Mouse (Mus musculus) heart, adult 11 months (tissue): ENCODE measurements around the gene Mrps17.
A peak's percentile ranks its signal among the peaks of the same experiment; 100 is the strongest.
"Not testable (repeated sequence)": the region's sequence is repeated elsewhere in the genome, so short reads cannot be mapped to it uniquely, and the experiment has no call there.

Experiments used
- DNase-seq: peaks from one replicate; pipeline ENCODE4 v3.0.0; 2022

The Mrps17 gene

GRCm38 (mm10) chr5:129715326-129715861 is at the start of gene Mrps17:
Mrps17 (plus strand) TSS chr5:129715497.
- DNase-seq: peak; percentile 99

DNA sequence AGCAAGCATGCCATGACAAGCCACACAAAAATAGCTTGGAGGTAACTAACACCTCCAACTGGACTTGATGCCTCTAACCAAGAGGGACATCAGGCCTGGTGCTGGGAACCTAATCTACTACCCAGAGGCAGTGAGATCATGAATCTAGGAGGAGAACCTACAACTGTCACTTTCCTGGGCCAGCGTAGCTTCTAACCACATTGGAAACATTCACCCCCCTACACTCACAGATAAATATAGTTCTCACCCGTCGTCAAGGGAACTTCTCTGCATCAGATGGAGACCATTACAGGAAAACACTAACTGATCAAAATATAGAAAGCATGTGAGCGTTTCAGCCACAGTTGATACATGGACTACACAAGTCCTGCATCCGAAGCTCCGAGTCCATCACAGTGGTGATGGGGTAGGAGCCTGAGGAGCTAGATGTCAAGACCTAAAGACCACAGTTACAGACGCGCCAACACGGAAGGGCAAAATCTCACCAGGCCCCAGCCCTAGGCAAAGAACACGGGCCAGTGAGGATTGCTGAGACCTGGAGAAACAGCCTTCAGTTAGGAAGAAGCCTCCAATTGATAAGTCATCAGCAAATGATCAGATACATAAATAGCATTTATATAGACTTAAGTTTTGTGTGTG is 48.9 kb upstream of the Mrps17 start:
- DNase-seq: peak; percentile 88

GRCm38 (mm10) chr5:129667851-129668250 is 47.4 kb upstream of the Mrps17 start:
- peak; percentile 17 for DNase-seq

GRCm38 (mm10) chr5:129669453-129670035 is 45.8 kb upstream of the Mrps17 start:
- peak; percentile 82 for DNase-seq

GRCm38 (mm10) chr5:129670036-129670458 is 45.2 kb upstream of the Mrps17 start, which contains the start of gene Zfp11:
Zfp11 (minus strand) TSS chr5:129670099.
- peak; percentile 98 for DNase-seq

DNA sequence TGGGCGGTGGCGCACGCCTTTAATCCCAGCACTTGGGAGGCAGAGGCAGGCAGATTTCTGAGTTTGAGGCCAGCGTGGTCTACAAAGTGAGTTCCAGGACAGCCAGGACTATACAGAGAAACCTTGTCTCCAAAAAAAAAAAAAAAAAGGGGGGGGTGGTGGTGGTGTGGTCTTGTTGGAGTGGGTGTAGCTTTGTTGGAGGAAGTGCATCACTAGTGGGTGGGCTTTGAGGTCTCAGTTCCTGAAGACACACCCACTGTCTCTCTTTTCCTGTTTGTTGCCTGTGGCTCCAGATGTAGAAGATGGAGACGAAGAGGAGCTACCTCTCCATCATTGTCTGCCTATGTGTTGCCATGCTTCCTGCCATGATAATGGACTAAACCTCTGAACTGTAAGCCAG is 30.2 kb upstream of the Mrps17 start:
- not testable (repeated sequence) for DNase-seq

GRCm38 (mm10) chr5:129687621-129688020 is 27.7 kb upstream of the Mrps17 start:
- no peak for DNase-seq

DNA sequence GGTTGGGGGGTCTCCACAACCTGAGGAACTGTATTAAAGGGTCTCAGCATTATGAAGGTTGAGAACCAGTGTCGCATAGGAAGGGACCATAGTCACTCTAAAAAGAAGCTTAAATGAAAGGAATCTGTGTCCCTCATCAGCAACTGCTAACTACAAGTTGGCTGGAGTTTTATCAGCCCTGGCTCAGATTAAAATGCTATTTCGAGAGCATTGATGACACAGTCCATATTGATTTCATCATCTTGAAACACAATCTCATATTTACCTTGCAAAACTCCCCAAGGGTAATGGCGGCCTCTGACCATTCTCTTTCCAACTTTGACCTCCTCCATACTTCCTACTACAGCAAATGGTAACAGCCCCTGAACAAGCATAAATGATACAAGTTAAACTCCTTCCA is 24.8 kb upstream of the Mrps17 start:
- peak; percentile 34 for DNase-seq

- no peak for DNase-seq
These were observed 14.8 kb upstream of the Mrps17 start for GRCm38 (mm10) chr5:129700506-129700905.

- DNase-seq: no peak
These were observed 13.6 kb upstream of the Mrps17 start for GRCm38 (mm10) chr5:129701706-129702105.

DNA sequence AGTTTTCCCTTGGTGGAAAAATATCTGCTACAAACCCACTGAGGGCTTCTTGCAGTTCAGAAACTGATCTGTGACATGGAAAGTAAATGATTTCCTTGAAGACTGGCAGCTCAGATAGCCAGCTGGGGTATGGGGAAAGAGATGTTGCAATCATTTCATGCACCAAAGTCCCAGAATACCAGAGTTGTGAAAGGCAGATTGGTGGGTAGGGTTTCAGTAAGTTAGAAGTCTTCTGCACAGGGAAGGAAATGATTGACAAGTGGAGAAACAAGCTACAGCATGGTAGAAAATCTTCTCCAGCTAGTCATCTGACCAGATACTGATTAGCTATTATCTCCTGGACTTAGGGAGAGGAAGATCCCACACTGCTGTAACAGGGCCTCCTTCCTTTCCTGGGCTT is 11.9 kb upstream of the Mrps17 start:
- no peak for DNase-seq

- no peak for DNase-seq
These were observed 6.9 kb upstream of the Mrps17 start, which contains the start of gene Sept14 for GRCm38 (mm10) chr5:129708412-129708811. Sept14 (minus strand) TSS chr5:129708512.

DNA sequence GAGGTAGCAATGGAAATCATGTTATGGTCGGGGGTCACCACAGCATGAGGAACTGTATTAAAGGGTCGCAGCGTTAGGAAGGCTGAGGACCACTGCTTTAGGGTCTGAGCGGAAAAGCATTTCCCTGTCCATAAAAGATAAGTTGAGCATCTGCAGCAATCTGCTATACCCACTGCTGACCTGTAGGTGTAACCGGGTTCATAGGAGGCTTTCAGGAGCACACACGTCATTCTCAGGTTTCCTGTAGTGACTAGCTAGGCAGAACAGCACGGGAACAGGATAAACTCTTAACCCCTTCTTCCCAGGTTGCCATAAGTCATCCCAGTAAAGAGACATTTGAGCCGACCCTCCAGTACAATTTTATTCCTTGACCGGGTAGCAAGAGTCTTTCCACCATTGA is 1.7 kb downstream of the Mrps17 start:
- DNase-seq: no peak

DNA sequence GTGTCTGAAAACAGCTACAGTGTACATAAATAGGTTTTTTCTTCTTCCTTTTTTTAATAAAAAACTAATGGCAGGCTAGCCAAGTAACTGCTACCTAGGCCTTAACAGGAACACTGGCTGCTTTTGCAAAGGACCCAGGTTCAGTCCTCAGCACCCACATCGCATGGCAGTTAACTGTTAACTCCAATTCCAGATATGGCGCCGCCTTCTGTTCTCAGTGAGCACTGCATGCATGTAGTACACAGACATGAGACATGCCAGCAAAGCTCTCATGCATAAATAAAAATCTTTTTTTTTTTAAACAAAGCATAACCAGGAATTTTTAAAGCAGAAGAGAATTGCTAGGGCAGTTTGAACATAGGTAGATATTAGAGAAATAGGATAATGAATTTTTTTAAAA is 4.9 kb downstream of the Mrps17 start:
- no peak for DNase-seq

DNA sequence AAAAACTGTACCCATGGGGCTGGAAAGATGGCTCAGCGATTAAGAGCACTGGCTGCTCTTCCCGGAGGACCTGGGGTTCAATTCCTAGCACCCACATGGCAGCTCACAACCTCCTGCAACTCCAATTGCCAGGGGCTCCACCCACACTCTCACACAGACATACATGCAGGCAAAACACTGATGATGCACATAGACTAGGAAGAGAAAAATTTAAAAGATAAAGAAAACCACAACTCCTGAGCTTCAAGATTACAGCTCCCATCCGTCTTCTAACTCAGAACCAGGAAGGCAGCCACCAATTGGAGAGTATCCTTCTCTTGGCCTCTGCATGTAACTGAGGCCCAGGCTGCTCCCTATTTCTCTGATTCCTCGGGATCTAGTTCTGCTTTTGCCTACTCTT is 9.0 kb downstream of the Mrps17 start:
- peak; percentile 90 for DNase-seq

- peak; percentile 99 for DNase-seq
These were observed 9.8 kb downstream of the Mrps17 start, which contains the start of gene Nipsnap2 for GRCm38 (mm10) chr5:129724834-129725773. Nipsnap2 (plus strand) TSS chr5:129725063.

DNA sequence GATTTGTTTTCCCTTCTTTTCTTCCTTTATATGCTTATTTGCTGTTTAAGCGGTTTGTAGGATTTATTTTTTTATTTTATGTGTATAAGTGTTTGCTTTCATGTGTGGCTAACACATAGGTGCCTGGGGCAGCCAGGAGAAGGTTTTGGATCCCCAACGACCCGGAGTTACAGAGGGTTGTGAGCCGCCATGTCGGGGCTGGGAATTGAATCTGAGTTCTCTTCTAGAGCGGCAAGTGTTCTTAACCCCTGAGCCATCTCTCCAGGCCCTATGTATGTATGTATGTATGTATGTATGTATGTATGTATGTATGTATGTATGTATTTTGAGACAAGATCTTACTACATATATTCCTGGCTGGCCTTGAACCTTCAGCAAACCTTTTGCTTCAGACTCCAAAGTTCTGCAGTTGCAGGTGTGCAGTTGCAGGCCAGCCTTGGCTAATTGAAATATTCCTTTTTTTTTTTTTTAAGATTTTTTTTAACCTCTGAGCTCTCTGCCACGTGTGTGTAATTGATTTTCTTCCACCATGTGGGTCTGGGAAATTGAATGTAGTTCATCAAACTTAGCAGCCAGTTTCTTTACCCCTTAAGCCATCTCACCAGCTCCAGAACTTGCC is 10.6 kb downstream of the Mrps17 start:
- no peak for DNase-seq

DNA sequence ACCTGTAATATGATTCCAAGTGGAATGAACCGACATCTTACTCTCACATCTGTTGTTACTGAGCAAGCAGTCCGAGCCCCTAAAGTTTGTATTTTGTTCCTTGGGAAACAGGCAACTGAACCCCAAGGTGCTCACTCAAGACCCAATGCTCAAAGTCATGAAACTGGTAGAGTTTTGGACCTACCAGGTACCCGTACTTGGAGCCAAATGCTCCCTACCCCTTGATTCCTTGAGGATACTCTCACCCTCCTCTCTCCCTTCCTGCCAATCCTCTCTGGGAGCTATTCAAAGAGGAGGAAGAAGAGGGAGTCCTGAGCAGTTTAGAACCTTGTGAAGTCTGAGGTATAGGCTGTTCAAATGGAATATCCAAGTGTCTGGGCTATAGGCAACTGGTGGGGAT is 11.5 kb downstream of the Mrps17 start:
- peak; percentile 88 for DNase-seq

DNA sequence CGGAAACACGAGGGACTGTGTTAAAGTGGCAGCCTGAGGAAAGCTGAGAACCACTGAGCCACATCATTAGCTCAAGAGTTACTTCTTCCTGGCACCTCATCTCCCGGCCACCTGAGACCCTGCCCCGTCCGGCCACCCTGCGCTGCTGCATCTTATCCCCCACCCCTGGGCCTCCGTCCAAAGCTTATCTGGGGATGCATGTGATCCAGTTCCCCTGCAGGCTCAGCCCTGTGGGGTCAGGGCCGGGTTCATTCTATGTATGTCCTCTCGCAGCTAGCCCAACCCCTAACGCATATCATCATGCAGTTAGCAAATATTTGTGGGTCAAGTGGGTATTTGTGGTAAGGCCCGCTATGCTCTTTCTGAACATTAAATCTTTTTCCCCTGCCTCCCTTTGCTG is 14.0 kb downstream of the Mrps17 start:
- peak; percentile 95 for DNase-seq

DNA sequence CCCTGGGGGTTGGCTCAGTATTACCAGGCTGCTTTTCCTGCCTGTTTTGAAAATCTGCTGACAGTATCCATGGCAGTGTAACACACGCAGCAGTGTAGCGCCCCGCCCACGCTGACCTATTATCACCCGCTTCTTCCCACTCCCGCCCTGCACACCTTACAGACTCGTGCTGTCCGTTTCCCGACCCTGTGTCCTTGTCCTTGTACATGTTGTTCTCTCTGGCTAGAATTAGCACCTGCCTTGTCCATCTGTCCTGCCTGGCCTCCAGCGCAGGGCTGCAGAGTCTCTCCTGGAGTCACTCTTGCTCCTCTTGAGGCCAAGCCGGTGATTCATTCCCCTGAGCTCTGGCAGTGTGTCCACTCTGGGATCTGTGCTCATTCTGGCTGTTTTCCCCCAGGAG is 15.0 kb downstream of the Mrps17 start:
- DNase-seq: peak; percentile 98

- peak; percentile 96 for DNase-seq
These were observed 15.7 kb downstream of the Mrps17 start for GRCm38 (mm10) chr5:129731021-129731420.

DNA sequence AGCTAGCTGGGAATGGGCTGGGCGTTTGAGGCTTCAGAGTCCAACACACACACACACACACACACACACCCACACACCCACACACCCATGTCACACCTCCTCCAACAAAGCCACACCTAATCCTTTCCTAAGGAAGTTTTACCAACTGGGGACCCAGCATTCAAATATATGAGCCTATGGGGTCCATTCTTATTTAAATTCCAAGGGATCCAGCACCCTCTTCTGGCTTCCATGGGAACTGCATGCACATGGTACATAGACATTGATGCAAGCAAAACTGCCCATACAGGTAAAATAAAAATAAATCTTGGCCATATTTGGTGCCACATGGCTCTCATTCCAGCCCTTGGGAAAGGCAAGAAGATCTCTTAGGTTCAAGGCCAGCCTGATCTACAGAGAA is 25.7 kb downstream of the Mrps17 start:
- no peak for DNase-seq
